Mouse (Mus musculus) lung, postnatal 36 days (tissue): ENCODE data around the gene Rbm39.
A peak's percentile ranks its signal among the peaks of the same experiment; 100 is the strongest.
"Not testable (repeated sequence)": the region's sequence is repeated elsewhere in the genome, so short reads cannot be mapped to it uniquely, and the experiment has no call there.

Source experiments
- DNase-seq: peaks from one replicate; pipeline ENCODE4 v3.0.0; 2022; ENCODE audit warnings: mixed read lengths

Gene Rbm39

DNA sequence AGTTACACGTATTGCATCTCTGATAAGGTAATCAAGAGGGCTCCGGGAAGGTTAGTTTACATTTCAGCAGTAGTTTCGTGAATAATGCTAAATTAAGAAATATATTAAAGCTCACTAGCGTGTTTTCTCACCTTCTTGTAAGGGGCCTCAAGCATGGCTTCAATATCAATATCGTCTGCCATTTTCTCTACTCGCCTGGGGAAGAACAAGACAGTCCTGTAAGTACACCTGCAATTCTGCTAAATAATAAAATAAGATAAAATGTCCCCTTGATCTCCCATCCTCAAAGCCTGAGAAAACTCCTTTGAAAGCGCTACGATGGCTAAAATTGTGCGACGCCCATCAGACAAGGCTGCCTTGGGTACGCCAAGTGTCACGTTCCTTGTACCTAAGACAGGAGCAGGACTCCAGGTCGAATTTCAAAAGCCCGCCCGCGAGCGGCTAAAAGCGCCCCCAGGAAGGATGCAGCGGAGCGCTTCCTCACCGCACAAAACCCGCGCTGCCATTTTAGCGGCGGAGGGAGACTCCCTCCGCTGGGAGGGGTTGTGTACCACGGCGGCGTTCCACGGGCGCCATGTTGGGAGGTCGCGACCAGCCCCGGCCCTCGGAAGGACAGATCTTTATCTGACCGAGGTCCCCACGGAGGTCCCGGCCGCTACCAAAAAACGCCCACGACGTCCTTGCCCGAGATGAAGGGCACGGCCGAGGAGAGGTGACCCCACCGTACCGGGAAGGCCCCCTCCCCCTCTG, 817 bp downstream of the Rbm39 start:
- peak; percentile 86 for DNase-seq

DNA sequence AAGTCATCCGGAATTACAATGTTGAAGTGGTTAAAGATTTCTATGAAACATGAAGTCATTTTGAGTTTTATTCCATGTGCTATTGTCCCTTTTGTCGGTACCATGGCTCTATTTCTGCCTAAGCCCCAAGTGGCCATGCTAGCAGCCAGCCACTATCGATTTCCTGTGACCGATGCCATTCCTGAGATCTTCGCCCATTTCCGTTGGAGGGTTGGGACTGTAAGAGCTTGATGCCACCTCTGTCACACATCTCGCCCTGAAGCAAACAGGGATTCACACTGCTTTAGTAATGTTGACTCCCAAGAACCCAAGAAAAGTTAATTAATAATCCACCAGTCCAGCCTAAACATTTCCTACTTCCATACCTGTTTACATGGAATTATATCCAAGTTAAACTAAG, 2.4 kb downstream of the Rbm39 start:
- peak; percentile 21 for DNase-seq

- DNase-seq, result no peak
Observed at GRCm38 (mm10) chr2:156177079-156177478, 3.0 kb downstream of the Rbm39 start.

DNA sequence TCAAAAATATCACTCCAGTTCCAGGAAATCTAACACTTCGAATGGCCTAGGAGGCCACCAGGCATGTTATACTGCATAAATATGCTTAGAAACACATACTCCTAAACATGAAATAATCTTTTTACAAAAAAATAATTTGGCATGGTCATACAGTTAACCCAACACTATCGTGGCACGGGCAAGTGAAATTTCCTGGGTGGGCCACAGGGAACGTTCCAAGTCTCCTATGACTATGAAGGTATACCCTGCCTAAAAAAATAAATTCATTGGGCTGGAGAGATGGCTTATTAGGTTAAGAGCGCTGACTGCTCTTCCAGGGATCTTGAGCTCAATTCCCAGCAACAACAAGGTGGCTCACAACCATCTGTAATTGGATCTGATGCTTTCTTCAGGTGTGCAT, 13.5 kb downstream of the Rbm39 start:
- DNase-seq, result no peak

GRCm38 (mm10) chr2:156165478-156165877, 14.6 kb downstream of the Rbm39 start:
- DNase-seq, result no peak

DNA sequence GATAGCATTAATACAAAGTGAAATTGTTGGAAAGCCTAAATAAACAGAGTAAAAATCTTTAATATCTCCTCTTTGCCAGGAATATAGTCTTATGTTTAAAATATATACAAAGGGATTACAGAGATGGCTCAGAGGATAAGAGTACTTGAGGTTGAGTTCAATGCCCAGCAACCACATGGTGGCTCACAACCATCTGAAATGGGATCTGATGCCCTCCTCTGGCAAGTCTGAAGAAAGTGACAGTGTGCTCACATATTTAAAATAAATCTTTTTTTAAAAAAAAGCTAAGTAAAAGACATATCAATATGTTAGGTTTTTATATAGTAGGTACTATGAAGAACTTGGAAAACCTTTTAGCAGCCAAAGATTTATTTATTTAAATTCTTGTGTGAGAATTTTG, 28.5 kb downstream of the Rbm39 start:
- no peak for DNase-seq

DNA sequence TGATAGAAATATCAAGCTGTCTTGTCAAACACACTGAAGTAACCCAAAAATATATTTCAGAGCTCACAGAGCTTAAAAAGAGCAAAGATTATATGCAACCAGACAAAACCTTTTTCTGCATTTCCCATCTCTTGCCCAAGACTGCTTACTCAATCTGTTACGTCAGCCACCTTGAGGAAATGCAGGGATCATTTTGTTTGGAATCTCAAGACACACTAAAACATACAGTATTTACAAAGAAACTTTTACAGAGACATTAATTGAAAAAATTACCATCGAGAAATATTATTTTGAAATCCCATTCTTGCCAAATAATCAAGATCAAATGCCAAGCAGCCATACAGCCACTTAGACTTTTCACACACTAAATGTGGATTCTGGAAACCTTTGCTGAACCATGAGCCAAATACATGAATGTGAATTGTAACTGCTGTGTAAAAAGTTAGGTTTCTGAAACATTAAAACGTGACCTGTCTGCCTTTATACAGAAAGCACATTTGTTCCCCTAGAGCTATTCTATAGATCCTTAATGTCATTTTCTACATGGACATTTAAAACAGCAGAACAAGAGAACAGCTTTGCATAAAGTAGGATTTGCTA, 32.6 kb downstream of the Rbm39 start:
- DNase-seq, result no peak

GRCm38 (mm10) chr2:156146272-156146989, 33.6 kb downstream of the Rbm39 start:
- DNase-seq, result no peak

GRCm38 (mm10) chr2:156145486-156146130, 34.4 kb downstream of the Rbm39 start:
- no peak for DNase-seq

DNA sequence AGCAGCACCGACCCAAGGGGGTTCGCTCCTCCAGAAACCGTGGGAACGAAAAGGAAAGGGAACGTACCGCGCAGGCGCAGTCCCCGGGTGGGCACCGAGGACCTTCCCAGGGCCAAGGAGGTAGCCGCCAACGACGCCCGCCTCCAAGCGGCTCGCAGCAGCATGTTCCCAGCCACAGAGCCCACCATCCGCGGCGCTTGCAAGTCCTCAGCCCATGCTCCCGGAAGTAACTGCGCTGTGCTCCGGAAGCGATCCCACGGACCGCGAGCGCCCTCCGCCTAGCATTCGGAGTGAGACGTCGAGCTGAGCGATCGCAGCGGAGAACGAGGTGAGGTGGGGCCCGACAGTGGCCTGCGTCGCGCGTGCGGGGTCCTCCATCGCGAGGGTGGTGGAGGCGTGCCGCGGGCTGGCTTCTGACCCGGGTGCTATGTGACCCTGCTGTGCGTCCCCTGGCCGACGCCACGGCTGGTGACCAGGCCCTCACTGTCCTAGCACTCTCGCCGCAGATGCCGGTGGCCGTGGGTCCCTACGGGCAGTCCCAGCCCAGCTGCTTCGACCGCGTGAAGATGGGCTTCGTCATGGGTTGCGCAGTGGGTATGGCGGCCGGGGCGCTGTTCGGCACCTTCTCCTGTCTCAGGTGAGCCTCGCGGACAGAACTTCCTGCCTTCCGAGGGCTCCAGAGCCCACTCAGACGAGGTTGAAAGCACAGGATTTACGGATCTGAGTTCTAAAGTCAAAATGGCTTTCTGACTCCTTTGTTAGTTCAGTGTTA, 35.9 kb downstream of the Rbm39 start, which contains the start of the genes Romo1 and Nfs1:
Romo1 (plus strand) TSS at position 87 of the 772 bp plus-strand sequence.
Nfs1 (minus strand) TSS at position 234 of the 772 bp plus-strand sequence.
- peak; percentile 93 for DNase-seq

DNA sequence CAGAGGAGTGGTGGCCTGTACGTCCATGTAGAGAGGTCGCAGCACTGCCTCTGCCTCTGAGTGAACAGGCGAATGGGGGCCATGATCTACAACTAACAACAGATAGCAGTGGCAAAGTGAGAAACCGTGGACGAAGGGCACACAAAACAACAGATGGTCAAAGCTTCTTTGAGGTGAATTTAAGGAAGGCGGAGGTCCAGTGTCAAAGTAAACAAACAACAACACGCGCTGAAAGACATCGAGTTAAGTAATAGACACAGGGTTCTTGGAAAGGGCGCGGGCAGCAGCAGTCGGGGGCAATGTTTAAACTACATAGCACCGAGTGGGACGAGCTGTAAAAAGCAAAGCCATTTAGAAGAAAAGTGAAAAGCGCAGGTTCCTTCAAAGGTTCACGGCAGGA, 36.7 kb downstream of the Rbm39 start:
- DNase-seq, result no peak

GRCm38 (mm10) chr2:156142820-156143219, 37.2 kb downstream of the Rbm39 start:
- no peak for DNase-seq

GRCm38 (mm10) chr2:156135695-156136094, 44.3 kb downstream of the Rbm39 start:
- no peak for DNase-seq

DNA sequence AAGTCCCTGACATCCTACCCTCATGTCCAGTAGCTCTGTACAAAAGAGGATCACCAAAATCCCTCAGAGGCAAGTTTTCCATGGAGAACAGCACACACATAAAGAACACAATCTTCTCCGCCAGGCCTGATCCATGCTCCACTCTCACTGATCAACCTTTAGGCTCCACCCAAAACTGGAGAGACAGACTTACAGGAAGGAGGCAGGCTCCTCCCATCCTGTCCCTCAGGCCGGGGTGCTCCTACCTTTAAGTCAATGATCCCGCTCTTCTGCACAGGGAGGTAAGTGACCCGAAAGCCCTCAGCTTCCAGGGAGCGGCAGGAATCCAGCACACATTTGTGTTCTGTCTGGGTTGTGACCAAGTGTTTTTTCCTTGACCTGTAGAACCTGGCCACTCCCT, 45.9 kb downstream of the Rbm39 start:
- no peak for DNase-seq

GRCm38 (mm10) chr2:156126992-156127391, 53.0 kb downstream of the Rbm39 start, which contains the start of gene Gm28036:
TSS of gene Gm28036 (minus strand) at chr2:156127092.
- no peak for DNase-seq

DNA sequence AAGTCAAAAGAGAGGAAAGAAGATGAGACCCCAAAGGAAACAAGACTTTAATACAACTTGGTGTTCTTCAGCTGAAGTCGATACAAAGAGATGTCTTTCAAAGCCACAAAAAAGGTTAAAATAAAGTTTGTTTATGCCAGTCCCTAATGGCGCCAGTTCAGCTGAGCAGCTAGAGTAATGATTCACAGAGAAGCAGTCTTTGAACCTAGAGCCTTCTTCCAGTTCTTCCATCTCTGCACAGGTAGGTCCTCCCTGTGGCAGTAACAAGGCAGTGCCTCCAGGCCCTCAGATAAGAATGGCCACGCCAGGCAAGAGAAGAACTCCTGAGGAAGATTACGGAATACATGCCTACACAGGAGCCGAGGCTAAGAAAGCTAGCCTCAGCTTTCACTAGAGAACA, 56.3 kb downstream of the Rbm39 start:
- DNase-seq, result no peak

- no peak for DNase-seq
Observed at GRCm38 (mm10) chr2:156119566-156119965, 60.5 kb downstream of the Rbm39 start.

GRCm38 (mm10) chr2:156112080-156112423, 68.0 kb downstream of the Rbm39 start:
- not testable (repeated sequence) for DNase-seq

DNA sequence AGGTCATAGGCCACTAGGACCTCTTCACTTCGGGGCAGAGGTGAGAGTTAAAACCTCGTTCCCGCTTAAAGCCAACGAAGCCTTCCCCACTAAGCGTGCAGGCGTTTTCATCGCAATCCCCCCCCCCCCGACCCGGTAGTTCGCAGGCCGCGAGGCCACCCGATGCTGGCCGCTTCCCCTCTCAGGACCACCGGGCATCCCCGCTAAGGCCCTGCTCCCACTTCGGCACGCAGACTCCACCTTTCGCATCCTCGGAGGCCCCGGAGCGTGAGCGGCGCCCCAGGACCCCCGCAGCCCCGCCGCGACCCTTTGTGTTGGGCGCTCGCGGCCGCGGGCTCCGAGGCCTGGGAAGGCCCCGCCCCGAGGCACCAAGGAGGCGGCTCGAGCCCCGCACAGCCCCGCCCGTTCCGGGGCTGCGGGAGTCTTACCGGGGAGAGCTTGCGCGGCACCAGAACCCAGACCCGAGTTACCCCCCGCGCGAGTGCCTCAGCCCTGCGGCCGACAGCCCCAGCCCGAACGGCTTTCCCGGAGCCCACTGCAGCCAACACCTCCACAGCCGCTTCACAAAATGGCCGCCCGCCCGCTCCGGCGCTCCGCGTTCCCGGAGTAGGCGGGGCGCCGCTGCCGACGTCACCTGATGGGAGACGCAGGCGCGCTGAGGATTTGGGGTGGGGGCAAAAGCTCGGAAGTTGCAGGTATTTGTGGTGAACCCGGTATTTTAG, 68.5 kb downstream of the Rbm39 start, which contains the start of the genes Cpne1 and Rbm12:
Cpne1 (minus strand) TSS at position 608 of the 722 bp plus-strand sequence.
Rbm12 (minus strand) TSS at position 621 of the 722 bp plus-strand sequence.
- DNase-seq, result peak; percentile 93

GRCm38 (mm10) chr2:156110627-156111357, 69.2 kb downstream of the Rbm39 start:
- peak; percentile 12 for DNase-seq
